Mouse (Mus musculus): Measurements from ENCODE around the gene Mcur1.

Gene Mcur1

GRCm38 (mm10) chr13:43565346-43565745 lies 5.4 kb upstream of the Mcur1 start:
- in situ Hi-C loops (cut with MseI, MboI): no loop called here

GRCm38 (mm10) chr13:43564733-43565132 lies 4.7 kb upstream of the Mcur1 start:
- in situ Hi-C loops (cut with MseI, MboI): no loop called here

GRCm38 (mm10) chr13:43562726-43563125 lies 2.7 kb upstream of the Mcur1 start:
- in situ Hi-C loops (cut with MseI, MboI): no loop called here

- in situ Hi-C loops (cut with MseI, MboI): no loop called here
Measured at GRCm38 (mm10) chr13:43560458-43561411, 744 bp upstream of the Mcur1 start.

- in situ Hi-C loops (cut with MseI, MboI): no loop called here
Measured at GRCm38 (mm10) chr13:43558959-43559358, 1.0 kb downstream of the Mcur1 start.

GRCm38 (mm10) chr13:43558357-43558756 lies 1.6 kb downstream of the Mcur1 start:
- in situ Hi-C loops (cut with MseI, MboI): no loop called here

- in situ Hi-C loops (cut with MseI, MboI): no loop called here
Measured at GRCm38 (mm10) chr13:43556913-43557542, 3.0 kb downstream of the Mcur1 start.

- in situ Hi-C loops (cut with MseI, MboI): no loop called here
Measured at GRCm38 (mm10) chr13:43555321-43555720, 4.7 kb downstream of the Mcur1 start.

- in situ Hi-C loops (cut with MseI, MboI): no loop called here
Measured at GRCm38 (mm10) chr13:43554827-43555226, 5.2 kb downstream of the Mcur1 start.

GRCm38 (mm10) chr13:43550676-43551075 lies 9.3 kb downstream of the Mcur1 start:
- in situ Hi-C loops (cut with MseI, MboI): no loop called here

GRCm38 (mm10) chr13:43549870-43550269 lies 10.1 kb downstream of the Mcur1 start:
- in situ Hi-C loops (cut with MseI, MboI): no loop called here

- in situ Hi-C loops (cut with MseI, MboI): no loop called here
Measured at GRCm38 (mm10) chr13:43549078-43549698, 10.8 kb downstream of the Mcur1 start.

- in situ Hi-C loops (cut with MseI, MboI): no loop called here
Measured at GRCm38 (mm10) chr13:43548617-43549016, 11.4 kb downstream of the Mcur1 start.

- in situ Hi-C loops (cut with MseI, MboI): no loop called here
Measured at GRCm38 (mm10) chr13:43546861-43547260, 13.1 kb downstream of the Mcur1 start.

- in situ Hi-C loops (cut with MseI, MboI): no loop called here
Measured at GRCm38 (mm10) chr13:43540205-43540815, 19.7 kb downstream of the Mcur1 start.

GRCm38 (mm10) chr13:43539409-43539808 lies 20.6 kb downstream of the Mcur1 start:
- in situ Hi-C loops (cut with MseI, MboI): no loop called here

- in situ Hi-C loops (cut with MseI, MboI): no loop called here
Measured at GRCm38 (mm10) chr13:43537854-43538253, 22.1 kb downstream of the Mcur1 start.

GRCm38 (mm10) chr13:43534015-43534414 lies 26.0 kb downstream of the Mcur1 start:
- in situ Hi-C loops (cut with MseI, MboI): no loop called here

- in situ Hi-C loops (cut with MseI, MboI): no loop called here
Measured at GRCm38 (mm10) chr13:43530832-43531693, 28.9 kb downstream of the Mcur1 start.

- in situ Hi-C loops (cut with MseI, MboI): no loop called here
Measured at GRCm38 (mm10) chr13:43530129-43530831, 29.7 kb downstream of the Mcur1 start.

All from mouse trophoblast stem cell (cell line).